Mouse (Mus musculus): Measurements from ENCODE around the gene Slain1. TPM values are rescaled to one million over a fixed set of nuclear protein-coding genes. Genes with fewer than 3 reads are reported as not detected.

Gene Slain1
- polyA plus RNA-seq, 1 experiment: 4.4 TPM

DNA sequence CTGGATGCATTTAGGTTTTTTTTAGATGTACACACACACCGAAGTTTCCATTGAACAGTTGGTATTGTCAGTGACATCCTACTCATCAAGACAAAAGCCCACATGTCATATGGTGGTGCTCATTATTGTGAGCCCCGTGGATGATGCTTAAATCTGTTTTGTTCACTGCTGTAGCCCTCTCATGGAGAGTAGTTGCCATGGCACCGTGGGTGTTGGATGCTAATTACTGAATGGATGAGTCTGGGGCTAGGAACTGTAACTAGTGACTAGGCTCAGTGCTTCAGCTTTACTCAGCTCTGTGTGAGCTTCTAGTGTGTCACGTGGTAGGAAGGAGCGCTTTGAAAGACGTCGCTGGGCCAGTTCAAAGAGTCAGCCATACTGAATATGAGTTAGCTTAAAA, 13.0 kb downstream of the Slain1 start:
- 87% methylated on average over 7 of the region's 7 CpGs for WGBS
- DNase-seq (ENCODE audit: low read depth, low spot score): no peak

DNA sequence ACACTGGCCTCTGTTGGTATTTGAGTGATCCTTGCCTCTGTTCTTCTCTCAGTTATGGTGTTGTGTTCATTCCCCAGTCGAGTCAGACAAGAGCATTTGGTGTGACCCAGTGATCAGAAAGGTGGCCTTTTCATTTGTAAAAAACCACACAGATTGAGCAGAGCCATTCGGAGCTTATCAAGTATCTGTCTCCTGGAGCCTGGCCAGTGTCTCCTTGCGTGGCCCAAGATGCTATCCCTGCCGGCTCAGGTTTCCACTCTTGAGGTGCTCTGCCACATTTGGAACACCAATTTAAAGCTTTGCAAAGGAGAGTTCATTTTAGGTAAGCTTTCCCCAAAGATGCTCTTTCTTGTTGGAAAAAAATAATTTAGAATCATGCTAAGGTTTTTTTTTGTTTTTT, 14.4 kb downstream of the Slain1 start:
- WGBS: 76% methylated on average over 4 of the region's 4 CpGs
- DNase-seq (ENCODE audit: low read depth, low spot score): no peak

DNA sequence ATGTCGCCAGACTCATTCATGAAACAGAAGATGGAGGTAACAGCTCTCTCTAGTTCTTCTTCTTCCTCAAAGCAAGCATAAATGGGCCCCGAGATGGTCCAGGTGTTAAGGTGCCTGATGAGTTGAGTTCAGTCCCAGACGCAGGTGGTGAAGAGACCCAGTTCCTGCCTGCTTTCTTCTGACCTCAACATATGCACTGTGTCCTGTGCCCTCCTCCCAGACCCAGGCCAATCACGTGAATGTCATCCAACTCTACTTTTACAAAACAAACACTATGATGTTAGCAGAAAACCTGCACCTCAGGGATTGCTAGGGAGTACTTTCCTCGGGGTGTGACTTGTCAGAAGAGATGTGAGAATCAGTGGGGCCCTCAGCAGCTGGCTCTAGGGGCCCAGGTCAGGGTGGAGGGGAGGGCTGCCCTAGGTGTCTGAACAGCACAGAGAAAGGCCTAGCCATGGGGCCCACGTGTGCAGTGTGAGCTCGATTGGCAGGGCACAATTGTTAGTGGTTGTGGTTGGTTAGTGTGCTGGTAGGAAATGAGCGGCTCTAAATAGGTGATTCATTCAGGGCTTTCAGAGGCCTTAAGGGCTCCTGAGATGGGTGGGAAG, 16.4 kb downstream of the Slain1 start:
- 39% methylated on average over 8 of the region's 8 CpGs for WGBS
- DNase-seq (ENCODE audit: low read depth, low spot score): no peak

DNA sequence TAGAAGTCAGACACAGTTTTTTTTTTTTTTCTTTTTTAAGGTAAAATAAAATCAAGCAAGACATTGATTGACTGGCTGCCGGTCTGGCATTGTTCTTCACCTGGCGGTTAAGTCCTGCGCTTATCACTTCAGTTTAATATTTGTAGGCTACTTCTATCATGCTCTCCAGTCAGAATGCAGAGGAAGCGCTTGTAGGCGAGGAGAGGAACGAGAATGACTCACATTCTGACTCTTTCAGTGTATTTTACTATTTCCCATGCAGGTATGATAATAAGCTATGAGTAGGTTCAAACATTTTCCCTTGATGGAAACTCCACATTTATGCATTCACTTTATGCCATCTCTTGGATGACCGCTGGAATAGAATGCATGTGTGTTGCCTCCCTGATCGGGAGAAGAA, 17.0 kb downstream of the Slain1 start:
- WGBS: 86% methylated on average over 8 of the region's 8 CpGs
- no peak for DNase-seq (ENCODE audit: low read depth, low spot score)

DNA sequence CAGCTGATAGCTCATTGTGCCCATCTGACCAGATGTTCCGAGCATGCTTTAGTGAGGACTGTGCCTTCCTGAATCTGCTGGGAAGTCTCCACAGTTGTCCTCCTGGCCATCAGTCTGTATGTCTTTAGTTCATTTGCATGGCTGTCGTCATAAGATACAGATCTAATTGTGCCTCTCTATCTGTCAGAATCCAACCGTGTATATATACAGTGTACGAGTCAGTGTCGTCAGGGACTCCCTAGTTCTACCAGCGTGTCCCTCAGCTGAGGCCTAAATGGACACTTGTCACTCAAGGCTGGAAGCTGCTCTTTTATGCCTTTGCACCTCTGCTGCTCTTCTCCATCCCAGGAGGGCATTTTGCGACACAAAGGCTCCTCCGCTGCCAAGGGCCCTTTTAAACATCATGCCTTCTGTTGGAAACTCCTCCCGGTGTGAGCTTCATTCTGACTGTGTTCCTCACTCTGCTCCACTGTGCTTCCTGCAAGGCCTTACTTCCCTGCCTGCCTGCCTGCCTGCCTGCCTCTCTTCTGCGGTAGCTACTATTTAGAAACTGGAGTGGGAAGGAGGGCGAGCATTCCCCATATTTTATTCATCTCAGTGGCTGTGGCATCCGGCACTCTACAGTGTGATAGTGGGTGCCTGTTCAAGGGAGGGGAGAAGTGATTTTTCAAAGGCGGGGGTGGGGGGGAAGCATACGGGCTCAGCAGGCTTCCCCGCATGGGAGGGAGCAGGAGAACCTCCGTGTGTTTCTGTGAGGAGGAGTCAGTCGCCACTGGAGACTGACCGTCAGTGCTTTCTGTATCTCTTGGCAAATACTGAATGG, 29.6 kb downstream of the Slain1 start:
- 66% methylated on average over 18 of the region's 18 CpGs for WGBS

DNA sequence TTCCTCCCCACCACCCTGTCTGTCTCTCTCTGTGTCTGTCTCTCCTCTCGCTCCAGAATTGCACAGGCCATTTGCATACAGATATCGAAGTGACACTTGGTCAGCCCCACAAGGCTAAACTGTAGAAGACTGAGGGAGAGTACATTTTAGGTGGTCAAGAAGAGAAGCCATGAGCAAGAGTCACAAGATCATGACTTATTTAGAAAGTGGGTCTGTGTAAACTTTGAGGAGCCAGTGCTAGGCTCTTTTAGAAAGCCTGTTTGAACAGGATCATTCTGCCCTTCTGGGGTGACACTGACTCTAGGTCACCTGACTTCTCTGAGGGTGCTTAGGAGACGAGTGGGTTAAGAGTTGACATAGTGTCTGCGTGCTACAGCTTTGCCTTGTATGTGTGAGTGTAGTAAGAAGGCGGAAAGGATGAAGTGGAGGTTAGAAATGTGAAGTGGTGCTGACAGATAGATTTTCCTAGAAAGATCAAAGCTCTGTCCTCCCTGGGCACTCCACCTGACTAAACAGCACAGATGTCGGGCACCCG, 30.3 kb downstream of the Slain1 start:
- WGBS: 59% methylated on average over 7 of the region's 7 CpGs
- DNase-seq (ENCODE audit: low read depth, low spot score): no peak

More for the DNA sequence above, 29.6 kb downstream of the Slain1 start:
- DNase-seq (ENCODE audit: low read depth, low spot score): no peak

DNA sequence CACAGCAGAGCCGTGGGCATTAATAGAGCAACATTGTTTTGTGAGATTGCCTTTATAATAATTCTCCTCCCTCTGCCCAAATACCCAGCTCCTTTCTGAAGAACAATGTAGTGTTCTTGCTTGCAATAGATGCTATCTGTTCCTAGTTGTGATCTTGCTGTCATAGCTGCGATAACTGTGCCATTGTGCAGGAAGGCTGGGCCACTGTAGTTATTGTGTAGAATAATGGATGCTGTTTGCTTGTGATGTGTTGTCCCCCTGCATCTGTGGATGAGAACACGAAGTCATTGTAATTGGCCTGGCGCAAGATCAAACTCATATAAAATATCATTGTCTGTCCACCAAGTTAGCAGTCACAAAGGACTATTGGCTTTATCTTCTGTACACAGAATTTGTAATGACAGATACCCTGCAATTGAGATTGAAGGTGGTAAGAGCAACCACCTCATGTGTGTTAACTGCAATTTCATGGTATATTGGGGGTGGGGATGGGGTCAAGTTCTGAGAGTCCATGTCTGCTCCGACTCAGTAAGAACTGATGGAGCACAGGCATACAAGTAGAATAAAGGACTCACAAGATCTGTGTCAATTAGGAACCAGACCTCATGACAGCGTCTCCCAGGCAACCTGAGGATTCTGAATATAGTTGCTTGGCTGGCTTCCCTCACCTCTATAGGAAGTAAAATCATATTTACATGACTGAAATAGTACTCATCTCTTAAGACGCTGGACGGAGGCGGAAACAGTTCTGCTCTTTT, 32.8 kb downstream of the Slain1 start:
- WGBS: 72% methylated on average over 9 of the region's 9 CpGs
- DNase-seq (ENCODE audit: low read depth, low spot score): no peak

DNA sequence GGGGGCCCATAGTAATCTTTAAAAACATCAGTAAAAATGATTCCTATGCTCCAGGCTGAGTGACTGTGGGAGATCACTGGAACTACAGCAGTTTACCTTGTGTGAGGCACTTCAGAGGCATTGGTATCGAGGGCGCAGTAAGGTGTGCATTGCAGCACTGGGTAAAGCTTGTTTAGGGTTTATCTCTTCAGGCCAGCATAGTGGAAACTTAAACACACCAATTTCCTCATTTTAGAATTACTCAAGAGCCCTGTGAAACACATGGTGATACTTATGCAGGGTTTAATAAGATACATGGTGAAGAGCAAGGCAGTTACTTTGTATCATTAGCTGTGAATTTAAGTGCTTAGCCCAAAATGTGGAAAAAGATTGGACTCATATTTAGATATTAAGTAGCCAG, 37.0 kb downstream of the Slain1 start:
- no peak for DNase-seq (ENCODE audit: low read depth, low spot score)
- 85% methylated on average over 2 of the region's 2 CpGs for WGBS

DNA sequence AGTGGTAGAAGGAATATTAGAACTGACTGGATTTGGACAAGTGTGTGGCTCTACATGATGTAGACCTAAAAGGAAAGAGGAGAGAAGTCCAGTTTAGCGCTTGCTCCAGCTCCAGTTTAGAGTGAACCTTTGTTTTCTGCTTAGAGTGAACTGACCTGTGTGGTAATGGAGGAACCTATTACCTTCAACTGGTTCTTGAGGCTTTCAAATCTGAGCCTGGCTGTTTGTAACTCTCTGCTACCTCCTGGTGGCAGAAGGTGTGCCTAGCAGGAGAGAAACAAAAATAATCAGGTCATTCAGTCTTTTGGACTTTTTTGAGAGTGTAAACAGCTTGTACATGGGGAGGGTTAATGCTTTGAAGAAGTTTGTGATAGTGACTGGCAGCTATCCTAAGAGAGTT, 44.3 kb downstream of the Slain1 start:
- 24% methylated on average over 1 of the region's 1 CpGs for WGBS
- DNase-seq (ENCODE audit: low read depth, low spot score): peak; percentile 33

DNA sequence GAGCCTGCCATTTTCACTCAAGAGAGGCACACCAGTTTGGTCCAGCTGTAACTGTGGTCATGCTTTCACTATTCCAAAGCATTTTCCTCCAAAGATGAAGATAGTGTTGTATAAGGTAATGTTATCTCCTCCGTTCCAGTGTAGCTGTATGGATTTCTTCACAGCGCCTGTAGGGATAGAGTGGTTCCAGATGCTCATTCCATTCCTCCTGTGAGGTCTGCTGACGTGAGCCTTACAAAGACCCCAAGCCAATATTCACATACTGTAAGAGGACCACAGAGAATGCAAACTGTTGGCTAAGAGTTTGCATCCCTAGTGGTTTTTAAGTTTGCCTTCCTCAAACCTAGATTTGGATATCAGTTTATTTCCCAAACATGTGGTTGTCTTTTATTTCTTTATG, 45.6 kb downstream of the Slain1 start:
- 83% methylated on average over 3 of the region's 3 CpGs for WGBS
- no peak for DNase-seq (ENCODE audit: low read depth, low spot score)

DNA sequence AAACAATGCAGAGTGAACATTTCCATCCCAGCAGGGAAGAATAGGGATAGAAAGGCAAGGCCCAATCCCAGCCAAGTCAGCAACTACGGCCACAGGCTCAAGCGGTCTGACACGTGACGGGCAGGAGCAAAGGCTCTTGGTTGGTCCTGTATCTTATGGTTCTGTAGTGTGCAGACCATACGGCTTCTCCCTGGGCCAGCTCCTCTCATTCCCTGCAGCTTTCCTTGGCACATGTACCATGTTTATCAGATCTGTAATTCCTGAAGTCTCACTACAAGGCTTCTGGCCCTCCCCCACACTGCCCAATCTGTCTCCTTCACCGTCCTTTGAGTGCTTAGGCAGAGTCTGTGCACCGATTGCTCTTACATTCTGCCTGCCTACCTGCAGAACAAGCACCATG, 47.1 kb downstream of the Slain1 start:
- DNase-seq (ENCODE audit: low read depth, low spot score): no peak
- 87% methylated on average over 7 of the region's 7 CpGs for whole genome bisulfite sequencing

DNA sequence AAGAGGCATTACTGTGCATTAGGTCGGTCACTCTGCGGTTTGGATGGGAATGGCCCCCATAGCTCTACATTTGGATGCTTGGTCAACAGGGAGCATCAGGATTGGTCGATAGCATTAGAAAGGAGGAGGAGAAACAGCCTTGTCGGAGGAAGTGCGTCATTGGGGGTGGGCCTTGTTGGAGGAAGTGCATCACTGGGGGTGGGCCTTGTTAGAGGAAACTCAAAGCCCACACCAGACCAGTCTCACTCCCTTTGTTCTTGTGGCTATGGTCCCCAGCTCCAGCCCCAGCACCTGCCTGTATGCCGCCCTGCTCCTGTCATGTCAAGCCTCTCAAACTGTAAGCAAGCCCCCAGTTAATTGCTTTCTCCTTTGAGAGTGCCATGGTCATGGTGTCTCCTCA, 49.3 kb downstream of the Slain1 start:
- 96% methylated on average over 6 of the region's 6 CpGs for WGBS
- DNase-seq (ENCODE audit: low read depth, low spot score): no peak

DNA sequence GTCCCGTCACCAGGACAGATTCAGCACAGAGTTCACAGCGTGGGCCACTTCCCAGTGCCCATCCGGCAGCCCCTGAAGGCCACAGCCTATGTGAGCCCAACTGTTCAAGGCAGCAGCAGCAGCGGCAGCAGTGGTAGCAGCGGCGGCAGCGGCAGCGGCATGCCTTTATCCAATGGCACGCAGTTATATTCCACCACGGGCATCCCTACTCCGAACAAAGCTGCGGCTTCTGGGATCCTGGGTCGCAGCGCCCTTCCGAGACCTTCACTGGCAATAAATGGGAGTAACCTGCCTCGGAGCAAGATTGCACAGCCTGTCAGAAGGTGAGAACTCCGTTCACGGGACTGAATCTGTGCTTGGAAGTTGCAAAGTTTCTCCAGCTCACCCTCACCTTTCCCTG, 52.5 kb downstream of the Slain1 start:
- no peak for DNase-seq (ENCODE audit: low read depth, low spot score)
- 93% methylated on average over 18 of the region's 18 CpGs for WGBS

DNA sequence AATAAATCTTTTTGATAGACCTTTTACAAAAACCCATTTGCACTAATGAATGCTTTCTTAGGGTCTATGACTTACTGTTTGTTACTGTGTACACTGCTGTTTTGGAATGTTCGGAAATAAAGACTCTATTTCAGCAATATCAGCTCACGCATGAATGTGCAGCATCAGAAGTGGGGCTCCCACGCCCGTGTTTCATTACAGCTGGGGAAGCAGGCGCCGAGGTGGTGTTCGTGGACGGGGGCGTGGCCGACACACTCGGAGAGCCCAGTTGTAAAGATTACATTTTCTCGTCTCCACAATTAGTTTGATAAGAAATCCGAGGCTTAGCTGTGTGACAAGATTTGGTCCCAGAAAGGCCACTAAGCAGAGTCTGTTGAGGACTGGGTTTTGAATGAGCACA, 54.7 kb downstream of the Slain1 start:
- DNase-seq (ENCODE audit: low read depth, low spot score): no peak
- 66% methylated on average over 13 of the region's 13 CpGs for WGBS

DNA sequence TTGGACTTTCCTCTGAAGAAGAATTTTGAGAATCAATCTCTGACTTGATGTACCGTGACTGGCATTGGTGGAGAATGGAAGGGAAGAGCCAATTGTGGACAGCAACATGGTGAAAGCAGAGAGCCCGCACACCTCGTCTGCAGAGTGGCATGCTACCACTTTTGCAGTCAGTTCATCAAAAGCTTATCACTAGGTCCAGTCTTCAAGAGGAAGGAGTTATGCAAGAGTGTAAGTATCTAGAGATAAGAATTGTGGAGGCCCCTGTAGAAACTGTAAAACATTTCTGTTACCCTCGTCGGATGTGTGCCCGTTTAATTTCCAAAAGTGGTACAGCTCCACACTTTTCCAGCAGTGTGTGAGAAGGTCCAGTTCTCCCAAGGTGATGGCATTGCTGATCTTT, 56.3 kb downstream of the Slain1 start:
- DNase-seq (ENCODE audit: low read depth, low spot score): no peak
- WGBS: 87% methylated on average over 6 of the region's 6 CpGs

DNA sequence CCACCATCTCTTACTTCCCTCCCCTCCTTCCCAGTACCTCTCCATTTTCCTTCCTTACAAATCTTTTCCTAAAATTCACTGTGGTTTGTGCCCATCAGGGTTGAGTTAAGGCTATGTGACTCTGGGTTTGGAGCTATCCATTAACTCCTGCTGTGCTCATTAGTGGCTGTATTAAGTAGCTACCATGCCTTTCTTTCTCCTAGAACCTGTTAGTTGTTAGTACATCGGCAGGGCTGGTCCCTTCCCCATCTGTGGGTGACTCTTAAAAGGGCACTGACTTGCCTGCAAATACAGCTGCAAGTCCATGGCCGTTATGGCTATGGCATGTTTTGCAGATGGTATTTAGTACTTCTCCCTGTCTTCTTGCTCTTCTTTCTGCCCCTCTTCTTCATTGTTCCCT, 58.6 kb downstream of the Slain1 start:
- no peak for DNase-seq (ENCODE audit: low read depth, low spot score)
- WGBS: 79% methylated on average over 2 of the region's 2 CpGs

DNA sequence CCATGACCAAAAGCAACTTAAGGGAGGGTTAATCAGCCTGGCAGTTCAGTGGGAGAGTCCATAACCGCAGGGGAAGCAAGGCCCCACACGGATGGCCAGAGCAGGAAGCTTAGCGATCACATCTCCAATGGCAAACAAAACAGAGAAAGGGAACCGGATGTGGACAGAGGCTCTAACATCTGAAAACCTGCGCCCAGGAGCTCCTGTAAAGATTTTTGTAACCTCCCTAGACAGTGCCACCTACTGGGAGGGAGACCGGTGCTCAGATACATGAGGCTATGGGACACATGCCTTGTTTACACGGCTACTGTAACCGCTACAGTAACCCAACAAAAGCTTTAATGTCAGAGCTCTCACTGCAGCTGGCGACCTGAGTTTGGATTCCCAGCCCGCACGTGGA, 59.2 kb downstream of the Slain1 start:
- DNase-seq (ENCODE audit: low read depth, low spot score): no peak
- WGBS: 75% methylated on average over 11 of the region's 11 CpGs

DNA sequence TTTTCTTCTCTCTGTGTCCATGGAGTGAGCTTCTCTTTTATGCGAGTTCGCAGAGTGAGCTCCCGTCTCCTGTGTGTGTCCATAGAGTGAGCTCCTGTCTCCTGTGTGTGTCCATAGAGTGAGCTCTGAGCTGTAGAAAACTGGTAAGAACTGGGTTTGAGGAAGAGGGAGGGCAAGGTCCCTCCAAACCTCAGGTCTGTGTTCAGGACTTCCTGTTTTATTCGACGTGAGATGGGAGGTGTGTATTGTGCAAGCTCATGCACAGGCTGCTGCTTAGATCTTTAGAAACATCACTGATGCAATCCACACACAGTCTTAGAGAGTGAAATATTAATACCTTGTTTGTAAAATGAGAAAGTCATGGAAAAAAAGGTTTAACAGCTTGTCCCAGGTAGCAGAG, 63.0 kb downstream of the Slain1 start:
- DNase-seq (ENCODE audit: low read depth, low spot score): no peak
- WGBS: 77% methylated on average over 5 of the region's 5 CpGs

DNA sequence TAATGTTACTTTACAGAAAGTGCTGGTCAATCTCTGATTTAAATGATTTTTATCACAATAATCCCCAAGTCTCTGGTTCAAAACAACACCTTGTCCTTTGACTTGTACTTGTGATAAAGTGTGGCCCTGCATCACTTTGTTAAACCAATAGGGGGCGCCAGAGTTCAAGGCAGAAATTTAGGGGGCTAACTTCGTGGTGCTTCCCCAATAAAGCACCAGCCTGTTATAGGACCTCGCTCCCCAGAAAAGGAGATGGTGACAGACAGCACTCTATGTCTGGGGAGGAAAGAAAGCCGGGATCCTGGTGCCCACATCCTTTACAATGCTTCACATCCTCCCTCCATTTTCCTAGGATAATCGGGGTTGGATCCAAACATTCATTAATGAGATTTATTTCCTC, 67.5 kb downstream of the Slain1 start:
- 40% methylated on average over 5 of the region's 5 CpGs for WGBS
- DNase-seq (ENCODE audit: low read depth, low spot score): no peak

DNA sequence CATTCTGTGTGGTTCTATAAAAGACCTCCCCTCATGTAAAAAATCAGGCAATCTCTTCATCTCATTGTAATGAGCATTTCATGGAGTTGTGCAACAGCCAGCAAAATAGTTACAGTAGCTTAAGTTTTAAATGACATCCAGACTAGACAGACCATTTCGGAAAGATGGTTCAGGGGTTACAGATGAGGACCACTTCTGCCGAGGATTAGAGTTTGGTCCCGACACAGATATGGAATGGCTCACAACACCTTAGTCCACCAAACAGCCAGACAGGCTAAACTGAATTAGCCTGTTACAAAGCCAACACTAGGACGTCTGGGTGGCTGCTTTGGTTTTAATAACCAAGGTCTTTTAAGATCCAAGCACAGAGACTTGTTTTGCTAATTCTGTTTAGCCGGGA, 68.0 kb downstream of the Slain1 start:
- 64% methylated on average over 5 of the region's 5 CpGs for WGBS
- DNase-seq (ENCODE audit: low read depth, low spot score): no peak

DNA sequence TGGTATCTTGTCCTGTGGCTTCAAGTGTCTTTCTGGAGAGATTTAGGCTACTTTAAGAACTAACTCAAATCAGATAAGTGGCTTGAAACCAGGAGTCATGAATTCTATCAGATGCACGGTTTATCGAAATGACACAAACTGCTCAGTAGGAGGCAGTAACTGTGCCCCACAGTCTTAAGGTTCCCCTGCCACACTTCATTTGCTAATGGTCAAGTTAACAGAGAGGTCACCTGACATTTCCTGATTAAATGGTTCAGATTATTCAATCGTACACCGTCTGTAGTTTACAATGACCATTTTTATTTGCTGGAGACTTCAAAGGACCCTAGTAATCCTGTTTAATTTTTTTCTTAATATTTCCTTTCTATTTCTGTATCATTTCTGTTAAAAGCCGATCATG, 68.4 kb downstream of the Slain1 start:
- 34% methylated on average over 5 of the region's 5 CpGs for WGBS
- no peak for DNase-seq (ENCODE audit: low read depth, low spot score)

Measured in large intestine, adult 2 months (tissue).